Mouse (Mus musculus): ENCODE data around the gene Cd55. TPM values are rescaled to one million over a fixed set of nuclear protein-coding genes. Genes with fewer than 3 reads are reported as not detected.

The Cd55 gene
- 2.1 and 3.6 TPM in 2 replicates for polyA plus RNA-seq (2016; fragmentation: Nextera tagmentation; extraction: Ambion mirVana)

DNA sequence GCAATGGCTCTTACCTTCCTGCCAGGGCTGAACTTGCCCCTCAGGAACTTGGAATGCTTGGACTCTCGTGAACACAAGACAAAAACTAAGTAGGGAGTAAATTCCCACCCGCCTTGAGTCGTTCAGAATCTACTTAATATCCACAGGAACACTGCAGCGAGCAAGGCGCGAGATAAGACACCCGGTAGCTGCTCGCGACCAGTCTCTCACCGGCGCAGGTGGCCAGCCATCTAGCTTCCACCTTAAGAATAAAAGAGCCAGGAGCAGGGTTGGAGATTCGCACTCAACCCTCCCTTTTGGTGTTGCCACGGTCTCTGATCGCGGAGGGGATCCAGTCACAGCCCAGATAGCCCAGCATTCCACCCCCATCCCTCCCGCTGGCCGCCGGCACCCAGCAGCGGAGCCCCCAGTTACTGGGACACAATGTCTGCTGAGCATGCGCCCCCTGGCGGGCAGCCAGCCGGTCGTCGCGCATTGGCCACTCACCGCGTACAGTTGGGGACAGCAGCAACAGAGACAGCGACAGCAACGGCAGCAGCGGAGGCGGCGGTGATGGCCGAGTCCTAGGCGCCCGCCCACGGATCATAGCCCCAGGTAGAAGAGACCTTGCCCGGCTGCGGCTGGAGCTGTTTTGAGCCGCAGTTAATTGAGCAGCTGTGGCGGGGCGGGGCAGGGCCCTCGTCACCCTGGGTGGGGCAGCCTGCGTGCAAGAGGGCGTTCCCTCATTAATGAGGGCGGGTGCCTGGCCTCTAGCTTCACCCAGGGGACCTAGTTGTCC, at the start of gene Cd55:
Gene Cd55 (minus strand): TSS at position 661 of the 778 bp plus-strand sequence.
- H3K27ac ChIP-seq (replicated peaks): peak within 1 kb of the TSS; percentile 79
- no peaks in the 10 kb centered on the region for H3K36me3 ChIP-seq (replicated peaks)
- H3K27me3 ChIP-seq (replicated peaks; ENCODE audit: low read depth, poor library complexity, severe bottlenecking): peaks cover 19% of the 10 kb centered on the region
- WGBS: under 1% methylated on average over 45 of the region's 45 CpGs
- peaks cover 9% of the 10 kb centered on the region for H3K4me1 ChIP-seq
- H3K4me3 ChIP-seq: peak within 1 kb of the TSS; percentile 72
- peak; percentile 92 for DNase-seq (ENCODE audit: low spot score)
- H3K9me3 ChIP-seq: no peaks in the 10 kb centered on the region

- Histone ChIP-seq H3K36me3 (replicated peaks) (no peaks in the 10 kb centered on the region), H3K4me1 (no peaks in the 10 kb centered on the region), H3K9me3 (no peaks in the 10 kb centered on the region), H3K27ac (replicated peaks) (no peak overlapping the region), H3K4me3 (no peak overlapping the region), H3K27me3 (replicated peaks; ENCODE audit: low read depth, poor library complexity, severe bottlenecking) (no peaks in the 10 kb centered on the region)
- WGBS: 91% methylated on average over 3 of the region's 3 CpGs
- DNase-seq (ENCODE audit: low spot score): no peak
Observed at GRCm38 (mm10) chr1:130511823-130512370, 49.4 kb upstream of the Cd55 start.

GRCm38 (mm10) chr1:130508957-130509350, 46.4 kb upstream of the Cd55 start:
- Histone ChIP-seq H3K4me1 (no peaks in the 10 kb centered on the region), H3K9me3 (no peaks in the 10 kb centered on the region), H3K27me3 (replicated peaks; ENCODE audit: low read depth, poor library complexity, severe bottlenecking) (no peaks in the 10 kb centered on the region), H3K27ac (replicated peaks) (no peak overlapping the region), H3K4me3 (no peak overlapping the region), H3K36me3 (replicated peaks) (no peaks in the 10 kb centered on the region)
- whole genome bisulfite sequencing: 63% methylated on average over 2 of the region's 2 CpGs
- no peak for DNase-seq (ENCODE audit: low spot score)

- no peaks in the 10 kb centered on the region for H3K27me3 ChIP-seq (replicated peaks; ENCODE audit: low read depth, poor library complexity, severe bottlenecking)
- H3K9me3 ChIP-seq: no peaks in the 10 kb centered on the region
- WGBS: 74% methylated on average over 6 of the region's 6 CpGs
- no peak overlapping the region for H3K4me3 ChIP-seq
- DNase-seq (ENCODE audit: low spot score): no peak
- no peak overlapping the region for H3K27ac ChIP-seq (replicated peaks)
- no peaks in the 10 kb centered on the region for H3K4me1 ChIP-seq
- H3K36me3 ChIP-seq (replicated peaks): no peaks in the 10 kb centered on the region
Observed at GRCm38 (mm10) chr1:130508030-130508956, 45.7 kb upstream of the Cd55 start.

GRCm38 (mm10) chr1:130507408-130507807, 44.9 kb upstream of the Cd55 start:
- WGBS: 77% methylated on average over 2 of the region's 2 CpGs
- DNase-seq (ENCODE audit: low spot score): no peak
- H3K36me3 ChIP-seq (replicated peaks): no peaks in the 10 kb centered on the region
- H3K27ac ChIP-seq (replicated peaks): no peak overlapping the region
- no peaks in the 10 kb centered on the region for H3K9me3 ChIP-seq
- H3K27me3 ChIP-seq (replicated peaks; ENCODE audit: low read depth, poor library complexity, severe bottlenecking): no peaks in the 10 kb centered on the region
- no peaks in the 10 kb centered on the region for H3K4me1 ChIP-seq
- no peak overlapping the region for H3K4me3 ChIP-seq

DNA sequence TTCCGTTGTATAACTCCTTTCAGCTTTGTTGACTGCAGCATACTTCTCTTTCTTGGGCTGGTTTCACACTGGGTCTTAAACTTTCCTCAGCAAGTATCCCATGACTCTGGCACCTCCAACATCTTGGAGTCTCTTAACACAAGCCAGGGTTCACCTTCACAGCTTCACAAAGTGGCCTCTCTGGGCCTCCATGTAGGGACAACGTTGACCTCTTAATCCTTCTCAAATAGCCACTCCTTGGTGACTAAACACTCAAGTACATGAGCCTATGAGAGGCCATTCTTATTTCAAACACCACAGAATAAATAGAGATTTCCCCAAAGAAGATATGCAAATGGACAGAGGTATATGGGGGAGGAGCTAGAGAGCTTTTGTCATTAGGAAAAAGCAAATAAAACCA, 37.4 kb upstream of the Cd55 start:
- Histone ChIP-seq H3K9me3 (no peaks in the 10 kb centered on the region), H3K36me3 (replicated peaks) (no peaks in the 10 kb centered on the region), H3K27me3 (replicated peaks; ENCODE audit: low read depth, poor library complexity, severe bottlenecking) (no peaks in the 10 kb centered on the region), H3K4me1 (no peaks in the 10 kb centered on the region), H3K4me3 (no peak overlapping the region), H3K27ac (replicated peaks) (no peak overlapping the region)
- no peak for DNase-seq (ENCODE audit: low spot score)
- 81% methylated on average over 2 of the region's 2 CpGs for WGBS

DNA sequence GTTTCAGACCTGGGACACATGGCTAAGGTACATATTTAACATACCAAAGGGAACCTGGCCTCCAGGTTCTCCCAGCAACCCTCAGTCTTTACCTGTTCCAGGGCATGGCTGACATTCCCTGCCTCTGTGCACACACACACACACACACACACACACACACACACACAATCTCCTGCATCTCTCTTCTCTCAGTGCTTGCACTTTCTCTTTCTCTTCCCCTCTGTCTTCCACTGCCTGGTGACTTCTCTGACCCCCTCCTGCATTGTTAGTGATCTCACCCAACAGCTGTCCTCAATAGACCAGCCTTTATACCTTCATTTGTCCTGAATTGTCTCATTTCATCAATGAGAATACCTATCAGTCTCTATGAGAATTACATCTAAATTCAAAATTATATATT, 35.8 kb upstream of the Cd55 start:
- H3K9me3 ChIP-seq: no peaks in the 10 kb centered on the region
- DNase-seq (ENCODE audit: low spot score): no peak
- no peak overlapping the region for H3K27ac ChIP-seq (replicated peaks)

DNA sequence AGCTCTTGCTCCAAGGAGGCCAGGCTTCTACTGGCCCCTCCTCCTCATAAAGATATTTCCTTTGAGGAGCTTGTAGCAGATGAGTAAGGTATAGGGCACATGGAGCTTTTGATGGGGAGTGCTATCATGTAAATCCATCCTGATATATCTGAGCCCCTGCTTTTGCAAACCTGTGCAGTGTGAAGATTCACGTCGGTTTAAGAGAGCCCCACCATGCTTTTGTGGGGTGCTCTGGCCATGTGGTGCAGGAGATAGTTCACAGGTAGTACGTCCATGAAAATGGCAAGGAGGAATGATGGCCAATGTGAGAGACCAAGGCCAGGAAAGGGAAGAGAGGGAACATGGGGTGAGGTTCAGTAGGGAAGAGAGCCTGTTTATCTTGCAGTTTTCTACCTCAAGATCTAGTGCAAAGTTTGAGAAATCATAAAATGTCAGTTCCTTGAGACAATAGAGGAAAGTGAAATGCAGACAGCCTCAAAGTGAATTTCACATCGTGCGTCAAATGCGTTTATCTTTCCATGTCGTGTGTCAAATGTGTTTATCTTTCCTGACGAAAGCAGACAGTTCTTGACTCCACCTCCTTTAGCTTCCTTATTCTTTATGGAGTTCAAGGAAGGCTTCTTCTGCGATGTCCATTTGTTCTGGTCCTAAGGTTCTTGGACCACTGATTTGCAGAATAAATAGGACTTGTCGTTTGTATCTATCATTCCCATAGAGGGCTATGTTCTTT, 24.4 kb upstream of the Cd55 start:
- no peak overlapping the region for H3K4me3 ChIP-seq
- WGBS: 87% methylated on average over 10 of the region's 10 CpGs
- H3K9me3 ChIP-seq: no peaks in the 10 kb centered on the region
- no peak for DNase-seq (ENCODE audit: low spot score)
- no peaks in the 10 kb centered on the region for H3K27me3 ChIP-seq (replicated peaks; ENCODE audit: low read depth, poor library complexity, severe bottlenecking)
- H3K36me3 ChIP-seq (replicated peaks): no peaks in the 10 kb centered on the region
- no peak overlapping the region for H3K27ac ChIP-seq (replicated peaks)
- no peaks in the 10 kb centered on the region for H3K4me1 ChIP-seq

More for the DNA sequence above, 35.8 kb upstream of the Cd55 start:
- no peaks in the 10 kb centered on the region for H3K27me3 ChIP-seq (replicated peaks; ENCODE audit: low read depth, poor library complexity, severe bottlenecking)
- H3K4me3 ChIP-seq: no peak overlapping the region
- H3K4me1 ChIP-seq: no peaks in the 10 kb centered on the region
- H3K36me3 ChIP-seq (replicated peaks): no peaks in the 10 kb centered on the region

DNA sequence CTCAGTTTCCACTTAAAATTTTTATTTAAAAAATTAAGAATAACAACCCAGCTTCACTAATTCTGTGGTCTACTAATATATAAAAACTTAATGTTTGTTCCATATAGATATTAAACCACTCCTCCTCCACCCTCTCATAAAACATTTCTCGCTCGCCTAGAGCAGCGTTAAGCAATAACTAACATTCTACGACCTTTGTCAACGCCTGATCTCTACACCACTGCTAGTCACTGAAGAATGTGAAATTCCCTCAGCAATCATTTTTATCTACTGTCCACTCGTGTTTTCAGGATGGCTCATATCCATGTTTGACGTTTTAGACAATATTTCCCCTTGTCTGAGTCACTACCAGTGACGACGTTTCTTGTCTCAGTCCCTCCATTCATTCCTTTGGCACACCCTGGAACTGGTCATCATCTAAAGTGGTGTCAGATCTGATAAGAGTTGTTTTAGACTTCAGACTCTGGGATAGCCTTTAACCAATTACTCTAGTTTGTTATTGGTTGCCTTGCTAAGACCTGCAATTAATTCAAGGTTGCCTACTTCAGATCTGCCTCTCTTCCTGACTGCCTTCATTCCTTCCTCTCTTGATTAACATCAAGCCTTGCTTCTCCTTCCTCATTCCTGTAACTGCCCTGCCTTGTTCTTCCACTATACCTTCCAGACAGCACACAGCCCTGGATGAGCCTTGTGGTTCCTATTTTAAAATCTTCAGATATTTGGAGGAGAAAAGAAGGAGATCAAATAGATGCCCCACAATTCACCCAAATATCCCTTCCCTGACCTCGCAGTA, 23.5 kb upstream of the Cd55 start:
- no peak for DNase-seq (ENCODE audit: low spot score)
- Histone ChIP-seq H3K27ac (replicated peaks) (no peak overlapping the region), H3K4me1 (no peaks in the 10 kb centered on the region), H3K9me3 (no peaks in the 10 kb centered on the region), H3K4me3 (no peak overlapping the region), H3K36me3 (replicated peaks) (no peaks in the 10 kb centered on the region), H3K27me3 (replicated peaks; ENCODE audit: low read depth, poor library complexity, severe bottlenecking) (no peaks in the 10 kb centered on the region)
- 84% methylated on average over 10 of the region's 10 CpGs for WGBS

DNA sequence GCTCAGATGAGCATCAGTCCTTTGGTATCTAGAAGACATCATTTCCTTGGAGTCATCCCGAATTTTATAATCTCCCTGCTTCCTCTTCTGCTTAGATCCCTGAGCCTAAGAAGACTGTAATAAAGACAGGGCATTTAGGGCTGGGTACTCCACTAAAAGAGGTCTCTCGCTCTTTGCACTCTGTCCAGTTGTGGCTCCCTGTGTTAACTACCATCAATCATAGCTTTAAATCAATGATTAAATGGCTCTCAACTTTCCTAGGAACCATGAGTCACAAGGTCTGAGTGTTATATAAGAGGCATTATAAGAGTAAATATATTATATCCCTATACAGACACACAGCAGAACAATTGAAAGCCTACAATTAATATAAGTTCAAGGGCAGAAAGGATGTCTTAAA, 22.8 kb upstream of the Cd55 start:
- no peaks in the 10 kb centered on the region for H3K36me3 ChIP-seq (replicated peaks)
- H3K4me1 ChIP-seq: no peaks in the 10 kb centered on the region
- no peaks in the 10 kb centered on the region for H3K27me3 ChIP-seq (replicated peaks; ENCODE audit: low read depth, poor library complexity, severe bottlenecking)
- no peak overlapping the region for H3K27ac ChIP-seq (replicated peaks)
- WGBS: 79% methylated on average over 2 of the region's 2 CpGs
- no peak overlapping the region for H3K4me3 ChIP-seq
- no peaks in the 10 kb centered on the region for H3K9me3 ChIP-seq
- no peak for DNase-seq (ENCODE audit: low spot score)

- H3K27me3 ChIP-seq (replicated peaks; ENCODE audit: low read depth, poor library complexity, severe bottlenecking): no peaks in the 10 kb centered on the region
- H3K9me3 ChIP-seq: no peaks in the 10 kb centered on the region
- 86% methylated on average over 6 of the region's 6 CpGs for WGBS
- no peak overlapping the region for H3K4me3 ChIP-seq
- H3K27ac ChIP-seq (replicated peaks): no peak overlapping the region
- H3K4me1 ChIP-seq: no peaks in the 10 kb centered on the region
- DNase-seq (ENCODE audit: low spot score): no peak
- H3K36me3 ChIP-seq (replicated peaks): no peaks in the 10 kb centered on the region
Observed at GRCm38 (mm10) chr1:130474936-130475335, 12.4 kb upstream of the Cd55 start.
